Comparison of ENCODE assay signal across 40 mouse cellular contexts in the genomic region with DNA sequence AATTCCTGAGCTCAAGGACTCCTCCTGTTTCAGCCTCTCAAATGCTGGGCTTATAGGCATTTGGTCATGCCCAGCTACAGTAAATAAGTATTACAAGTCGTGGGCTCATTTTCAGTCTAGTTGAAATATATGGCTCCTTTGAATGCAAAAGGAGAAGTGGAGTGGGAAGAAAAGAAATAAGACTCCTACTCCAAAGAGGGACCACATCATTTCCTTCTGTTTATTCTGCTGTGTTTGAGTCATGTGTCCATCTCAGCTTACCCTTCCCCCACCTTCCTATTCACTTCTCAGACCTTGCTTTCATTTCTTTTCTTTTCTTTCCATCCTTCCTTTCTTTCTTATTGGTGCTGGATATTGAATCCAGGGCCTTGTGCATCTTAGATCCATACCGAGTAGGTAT. TPM values are rescaled to one million over a fixed set of nuclear protein-coding genes. Genes with fewer than 3 reads are reported as not detected.
"Had no signal": no experiment of that assay in that cellular context is flagged by ENCODE, and none has a peak within 500 bp of the region (broad histone marks: within the 10 kb centered on the region; RNA-seq: fewer than 3 reads in every experiment).

No protein-coding gene starts in this region.

- H3K27ac ChIP-seq: gastrocnemius, adult 2 months; heart, embryonic 10.5 days; hindbrain, embryonic 10.5 days; hindbrain, embryonic 12.5 days; hindbrain, embryonic 14.5 days; intestine, embryonic 15.5 days; kidney, embryonic 15.5 days; kidney, postnatal 0 days; left cerebral cortex, adult 2 months; limb, embryonic 10.5 days; limb, embryonic 12.5 days; liver, embryonic 13.5 days; liver, embryonic 15.5 days had no signal

- H3K4me3 ChIP-seq: gastrocnemius, adult 2 months; heart, embryonic 10.5 days; heart, embryonic 12.5 days; hindbrain, embryonic 10.5 days; hindbrain, embryonic 12.5 days; intestine, embryonic 15.5 days; kidney, embryonic 15.5 days; left cerebral cortex, adult 2 months; limb, embryonic 10.5 days; limb, embryonic 12.5 days; liver, embryonic 13.5 days; liver, embryonic 15.5 days had no signal

- H3K4me2 ChIP-seq: heart, embryonic 12.5 days; hindbrain, embryonic 12.5 days; hindbrain, embryonic 14.5 days; intestine, embryonic 15.5 days; kidney, embryonic 15.5 days; limb, embryonic 12.5 days; liver, embryonic 11.5 days; liver, embryonic 13.5 days; liver, embryonic 15.5 days had no signal

- H3K4me1 ChIP-seq: heart, embryonic 10.5 days; heart, embryonic 12.5 days; hindbrain, embryonic 10.5 days; hindbrain, embryonic 12.5 days; intestine, embryonic 15.5 days; kidney, embryonic 15.5 days; limb, embryonic 10.5 days; limb, embryonic 12.5 days; liver, embryonic 13.5 days; liver, embryonic 15.5 days had no signal

- H3K9ac ChIP-seq: heart, embryonic 12.5 days; hindbrain, embryonic 12.5 days; hindbrain, embryonic 14.5 days; intestine, embryonic 15.5 days; kidney, embryonic 15.5 days; limb, embryonic 12.5 days; liver, embryonic 13.5 days; liver, embryonic 15.5 days had no signal

- ATAC-seq: hindbrain, embryonic 16.5 days; inflammation-experienced regulatory T-cells, adult 6 months; intestine, embryonic 15.5 days had no signal

- DNase-seq: gastrocnemius, adult 2 months; gastrocnemius, postnatal 14 days; gastrocnemius, postnatal 36 days; heart, adult 18-20 months; heart, postnatal 10 days; heart, postnatal 36 days; kidney, adult 11 months; kidney, adult 2 months; kidney, adult 9 months; kidney, postnatal 14 days; kidney, postnatal 36 days; layer of hippocampus, adult 9-11 months; liver; liver, embryonic 13.5 days had no signal

- H3K9me3 ChIP-seq: heart, embryonic 10.5 days; heart, embryonic 12.5 days; hindbrain, embryonic 10.5 days; hindbrain, embryonic 12.5 days; intestine, embryonic 15.5 days; kidney, embryonic 15.5 days; limb, embryonic 10.5 days; limb, embryonic 12.5 days; liver, embryonic 13.5 days; liver, embryonic 15.5 days had no signal

- H3K27me3 ChIP-seq: heart, embryonic 12.5 days; hindbrain, embryonic 12.5 days; intestine, embryonic 15.5 days; kidney, embryonic 15.5 days; limb, embryonic 12.5 days; liver, embryonic 13.5 days; liver, embryonic 15.5 days had no signal

RNA-seq across cellular contexts. Expression of a gene that starts 40.4 kb away (rescaled TPM):
- total RNA-seq: gastrocnemius, adult 2 months; gastrocnemius, postnatal 14 days; gastrocnemius, postnatal 36 days; heart, adult 18-20 months; heart, adult 8-10 months; heart, postnatal 10 days; heart, postnatal 36 days; layer of hippocampus, adult 18-20 months; layer of hippocampus, adult 8-10 months; layer of hippocampus, postnatal 25 days; left cerebral cortex, adult 2 months; left cerebral cortex, postnatal 14 days; left cerebral cortex, postnatal 36 days had no signal
- polyA plus RNA-seq: gonadal fat pad, adult 2 months; heart, embryonic 10.5 days; heart, embryonic 12.5 days; heart, embryonic 14.5 days; heart, embryonic 16.5 days; hindbrain, embryonic 10.5 days; hindbrain, embryonic 12.5 days; hindbrain, embryonic 14.5 days; hindbrain, embryonic 16.5 days; inflammation-experienced regulatory T-cells, adult 6 months; intestine, embryonic 15.5 days; kidney, adult 2 months; kidney, embryonic 15.5 days; kidney, postnatal 0 days; large intestine, adult 2 months; limb, embryonic 10.5 days; limb, embryonic 12.5 days; limb, embryonic 14.5 days; liver, embryonic 11.5 days; liver, embryonic 13.5 days; liver, embryonic 15.5 days had no signal
